Mouse (Mus musculus): ENCODE data around the gene Setd7. TPM values are rescaled to one million over a fixed set of nuclear protein-coding genes. Genes with fewer than 3 reads are reported as not detected.

Setd7 gene
- polyA plus RNA-seq, 1 experiment from 2014 or later = 2.7 TPM

- no peaks in the 10 kb centered on the region; the same call in 1 of the 2 replicates for H3K36me3 ChIP-seq (ENCODE audit: control insufficient read depth, insufficient read depth, low read length)
- no peak for ATAC-seq
- H3K9me3 ChIP-seq (replicated peaks; ENCODE audit: control insufficient read depth, low read length, poor library complexity, severe bottlenecking) = no peaks in the 10 kb centered on the region
- WGBS = 79% methylated on average over 4 of the region's 4 CpGs
- peaks cover 24% of the 10 kb centered on the region for H3K4me1 ChIP-seq (ENCODE audit: control insufficient read depth, insufficient read depth, low read length)
- no peak overlapping the region for H3K9ac ChIP-seq (ENCODE audit: low read depth, low read length)
- no peak overlapping the region for H3K27ac ChIP-seq (ENCODE audit: low read length)
- no peak overlapping the region for H3K4me3 ChIP-seq (ENCODE audit: low read depth, low read length)
- no peaks in the 10 kb centered on the region for H3K27me3 ChIP-seq (ENCODE audit: control insufficient read depth, insufficient read depth, low read depth, low read length)
- no peak overlapping the region for H3K4me2 ChIP-seq (ENCODE audit: low read length)
Measured at GRCm38 (mm10) chr3:51486491-51487195, 74.0 kb downstream of the Setd7 start.

DNA sequence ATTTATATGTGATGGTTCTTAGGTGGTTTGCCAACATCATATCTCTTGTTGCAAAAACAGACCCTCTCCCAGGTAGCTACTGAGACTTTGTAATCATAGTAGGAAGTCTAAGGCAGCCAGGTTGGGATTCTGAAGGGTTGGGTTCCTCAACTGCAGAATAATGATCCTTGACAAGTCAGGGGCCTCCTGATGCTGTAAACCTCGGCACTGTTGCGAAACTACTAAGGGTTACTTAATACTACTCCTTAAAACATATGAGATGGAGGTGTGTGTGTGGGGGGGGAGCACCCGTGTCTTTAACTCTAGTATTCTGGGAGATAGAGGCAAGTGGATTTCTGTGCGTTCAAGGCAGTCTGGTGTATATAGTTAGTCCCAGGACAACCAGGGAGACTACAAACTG is 75.3 kb downstream of the Setd7 start:
- Histone ChIP-seq H3K27me3 (ENCODE audit: control insufficient read depth, insufficient read depth, low read depth, low read length) (no peaks in the 10 kb centered on the region), H3K27ac (ENCODE audit: low read length) (no peak overlapping the region), H3K4me3 (ENCODE audit: low read depth, low read length) (peak overlapping the region; percentile 82), H3K36me3 (ENCODE audit: control insufficient read depth, insufficient read depth, low read length) (no peaks in the 10 kb centered on the region), H3K4me1 (ENCODE audit: control insufficient read depth, insufficient read depth, low read length) (peaks cover 24% of the 10 kb centered on the region), H3K4me2 (ENCODE audit: low read length) (peak overlapping the region; percentile 93), H3K9me3 (replicated peaks; ENCODE audit: control insufficient read depth, low read length, poor library complexity, severe bottlenecking) (no peaks in the 10 kb centered on the region), H3K9ac (ENCODE audit: low read depth, low read length) (0 out of 2 replicates have a peak overlapping the region, but pooled peaks have one; percentile 31)
- no peak for ATAC-seq
- 76% methylated on average over 4 of the region's 4 CpGs for WGBS

DNA sequence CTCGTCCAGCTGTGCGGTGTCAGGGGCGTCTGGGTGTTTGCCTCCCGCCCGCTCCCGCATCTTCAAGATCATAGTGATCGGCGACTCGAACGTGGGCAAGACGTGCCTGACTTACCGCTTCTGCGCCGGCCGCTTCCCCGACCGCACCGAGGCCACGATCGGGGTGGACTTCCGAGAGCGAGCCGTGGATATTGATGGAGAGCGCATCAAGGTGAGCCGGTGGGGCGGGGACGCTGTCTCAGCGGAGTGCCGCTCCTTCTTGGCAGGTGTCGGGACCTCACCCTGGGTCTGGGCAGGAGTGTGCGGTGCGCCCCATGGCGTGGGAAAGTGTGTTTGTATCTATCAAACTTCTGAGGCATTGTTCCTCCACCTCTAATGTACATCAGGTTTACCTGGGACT is 76.3 kb downstream of the Setd7 start:
- H3K9ac ChIP-seq (ENCODE audit: low read depth, low read length) = peak overlapping the region; percentile 90
- H3K4me2 ChIP-seq (ENCODE audit: low read length) = peak overlapping the region; percentile 93
- 0% methylated on average over 33 of the region's 33 CpGs for WGBS
- ATAC-seq = peak; percentile 55
- H3K9me3 ChIP-seq (replicated peaks; ENCODE audit: control insufficient read depth, low read length, poor library complexity, severe bottlenecking) = no peaks in the 10 kb centered on the region
- peak overlapping the region; percentile 82 for H3K4me3 ChIP-seq (ENCODE audit: low read depth, low read length)
- no peaks in the 10 kb centered on the region for H3K27me3 ChIP-seq (ENCODE audit: control insufficient read depth, insufficient read depth, low read depth, low read length)
- H3K4me1 ChIP-seq (ENCODE audit: control insufficient read depth, insufficient read depth, low read length) = peaks cover 24% of the 10 kb centered on the region
- no peaks in the 10 kb centered on the region for H3K36me3 ChIP-seq (ENCODE audit: control insufficient read depth, insufficient read depth, low read length)
- peak overlapping the region; percentile 91 for H3K27ac ChIP-seq (ENCODE audit: low read length)

- Histone ChIP-seq H3K9me3 (replicated peaks; ENCODE audit: control insufficient read depth, low read length, poor library complexity, severe bottlenecking) (no peaks in the 10 kb centered on the region), H3K9ac (ENCODE audit: low read depth, low read length) (peak within 1 kb of the TSS; percentile 90), H3K4me3 (ENCODE audit: low read depth, low read length) (peak within 1 kb of the TSS; percentile 82), H3K27ac (ENCODE audit: low read length) (peak within 1 kb of the TSS; percentile 91), H3K36me3 (ENCODE audit: control insufficient read depth, insufficient read depth, low read length) (no peaks in the 10 kb centered on the region), H3K4me2 (ENCODE audit: low read length) (peak within 1 kb of the TSS; percentile 93), H3K4me1 (ENCODE audit: control insufficient read depth, insufficient read depth, low read length) (peaks cover 24% of the 10 kb centered on the region), H3K27me3 (ENCODE audit: control insufficient read depth, insufficient read depth, low read depth, low read length) (no peaks in the 10 kb centered on the region)
- ATAC-seq = peak; percentile 97
- under 1% methylated on average over 69 of the region's 70 CpGs for WGBS
Measured at GRCm38 (mm10) chr3:51483741-51484359, 76.8 kb downstream of the Setd7 start, which contains the start of gene Rab33b. Gene Rab33b (plus strand): TSS chr3:51483920.

- no peak for ATAC-seq
- 77% methylated on average over 3 of the region's 3 CpGs for WGBS
- Histone ChIP-seq H3K4me1 (ENCODE audit: control insufficient read depth, insufficient read depth, low read length) (peaks cover 24% of the 10 kb centered on the region), H3K4me2 (ENCODE audit: low read length) (peak overlapping the region; percentile 72), H3K9me3 (replicated peaks; ENCODE audit: control insufficient read depth, low read length, poor library complexity, severe bottlenecking) (no peaks in the 10 kb centered on the region), H3K9ac (ENCODE audit: low read depth, low read length) (peak overlapping the region; percentile 90; the same call in 1 of the 2 replicates), H3K36me3 (ENCODE audit: control insufficient read depth, insufficient read depth, low read length) (no peaks in the 10 kb centered on the region), H3K27me3 (ENCODE audit: control insufficient read depth, insufficient read depth, low read depth, low read length) (no peaks in the 10 kb centered on the region), H3K27ac (ENCODE audit: low read length) (no peak overlapping the region; the same call in 1 of the 2 replicates), H3K4me3 (ENCODE audit: low read depth, low read length) (no peak overlapping the region; the same call in 1 of the 2 replicates)
Measured at GRCm38 (mm10) chr3:51482781-51483180, 77.9 kb downstream of the Setd7 start.

DNA sequence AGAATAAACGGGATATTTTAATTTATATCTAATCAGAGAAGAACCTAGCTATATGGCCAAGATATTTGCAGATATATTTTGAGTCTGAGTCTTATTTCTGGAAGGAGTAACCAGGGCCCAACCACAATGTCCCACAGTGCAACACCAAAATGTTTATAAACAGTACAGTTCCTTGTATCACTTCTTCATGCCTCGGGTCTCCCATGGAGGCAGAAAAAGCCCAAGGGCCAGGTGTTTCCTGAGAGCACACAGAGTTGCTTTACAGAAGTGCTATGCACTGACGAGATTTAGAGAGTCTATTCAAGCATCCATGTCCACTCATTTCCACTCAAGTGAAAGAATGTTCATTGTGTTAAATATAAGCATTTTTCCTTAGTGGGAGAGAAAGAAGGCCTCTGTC is 78.8 kb downstream of the Setd7 start:
- 64% methylated on average over 3 of the region's 3 CpGs for WGBS
- H3K4me2 ChIP-seq (ENCODE audit: low read length) = no peak overlapping the region
- H3K9ac ChIP-seq (ENCODE audit: low read depth, low read length) = no peak overlapping the region
- H3K4me3 ChIP-seq (ENCODE audit: low read depth, low read length) = no peak overlapping the region
- no peak for ATAC-seq
- no peak overlapping the region for H3K27ac ChIP-seq (ENCODE audit: low read length)
- H3K36me3 ChIP-seq (ENCODE audit: control insufficient read depth, insufficient read depth, low read length) = no peaks in the 10 kb centered on the region
- H3K9me3 ChIP-seq (replicated peaks; ENCODE audit: control insufficient read depth, low read length, poor library complexity, severe bottlenecking) = no peaks in the 10 kb centered on the region
- H3K27me3 ChIP-seq (ENCODE audit: control insufficient read depth, insufficient read depth, low read depth, low read length) = no peaks in the 10 kb centered on the region
- peaks cover 24% of the 10 kb centered on the region for H3K4me1 ChIP-seq (ENCODE audit: control insufficient read depth, insufficient read depth, low read length)

DNA sequence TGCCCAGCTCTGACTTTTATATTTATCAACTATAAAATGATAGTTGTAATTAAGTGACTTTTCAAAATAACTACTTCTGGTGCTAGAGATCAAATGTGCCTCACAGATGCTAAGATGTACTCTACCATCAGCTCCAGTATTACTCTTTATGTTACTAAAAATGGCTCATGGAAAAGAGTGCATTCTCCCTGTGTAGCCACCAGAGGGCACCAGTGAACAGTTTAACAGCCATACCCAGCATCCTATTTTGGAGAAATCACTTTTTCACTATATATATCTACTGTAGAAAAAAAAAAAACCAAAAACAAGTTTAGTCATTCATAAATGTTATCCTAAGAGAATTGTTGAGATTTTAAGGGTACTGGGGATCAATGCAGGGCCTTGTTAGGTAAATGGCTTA is 79.6 kb downstream of the Setd7 start:
- no peaks in the 10 kb centered on the region for H3K36me3 ChIP-seq (ENCODE audit: control insufficient read depth, insufficient read depth, low read length)
- no peaks in the 10 kb centered on the region for H3K9me3 ChIP-seq (replicated peaks; ENCODE audit: control insufficient read depth, low read length, poor library complexity, severe bottlenecking)
- no peak overlapping the region for H3K27ac ChIP-seq (ENCODE audit: low read length)
- no peak for ATAC-seq
- no peak overlapping the region for H3K9ac ChIP-seq (ENCODE audit: low read depth, low read length)
- peaks cover 20% of the 10 kb centered on the region for H3K4me1 ChIP-seq (ENCODE audit: control insufficient read depth, insufficient read depth, low read length)
- no peaks in the 10 kb centered on the region for H3K27me3 ChIP-seq (ENCODE audit: control insufficient read depth, insufficient read depth, low read depth, low read length)
- no peak overlapping the region for H3K4me3 ChIP-seq (ENCODE audit: low read depth, low read length)
- no peak overlapping the region for H3K4me2 ChIP-seq (ENCODE audit: low read length)

DNA sequence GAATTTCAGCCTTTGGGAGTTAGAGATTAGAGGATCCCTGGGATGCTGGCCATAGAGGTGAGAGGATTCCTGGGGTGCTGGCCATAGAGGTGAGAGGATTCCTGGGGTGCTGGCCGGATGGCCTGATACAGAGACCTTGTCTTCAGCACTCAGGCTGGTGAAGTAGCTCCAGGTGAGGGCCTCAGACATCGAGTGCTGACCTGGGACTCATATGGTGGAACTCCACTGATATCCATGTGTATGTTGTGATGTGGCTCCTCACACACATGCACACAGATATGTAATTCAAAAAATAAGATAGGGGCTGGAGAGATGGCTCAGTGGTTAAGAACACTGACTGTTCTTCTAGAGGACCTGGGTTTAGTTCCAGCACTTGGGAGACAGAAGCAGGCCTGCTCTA is 80.8 kb downstream of the Setd7 start:
- 61% methylated on average over 2 of the region's 2 CpGs for WGBS
- Histone ChIP-seq H3K4me2 (ENCODE audit: low read length) (no peak overlapping the region), H3K27ac (ENCODE audit: low read length) (no peak overlapping the region), H3K9me3 (replicated peaks; ENCODE audit: control insufficient read depth, low read length, poor library complexity, severe bottlenecking) (no peaks in the 10 kb centered on the region), H3K27me3 (ENCODE audit: control insufficient read depth, insufficient read depth, low read depth, low read length) (no peaks in the 10 kb centered on the region), H3K9ac (ENCODE audit: low read depth, low read length) (no peak overlapping the region), H3K36me3 (ENCODE audit: control insufficient read depth, insufficient read depth, low read length) (no peaks in the 10 kb centered on the region), H3K4me3 (ENCODE audit: low read depth, low read length) (no peak overlapping the region), H3K4me1 (ENCODE audit: control insufficient read depth, insufficient read depth, low read length) (peaks cover 8% of the 10 kb centered on the region)
- no peak for ATAC-seq

- WGBS = 89% methylated on average over 4 of the region's 4 CpGs
- ATAC-seq = no peak
- Histone ChIP-seq H3K27me3 (ENCODE audit: control insufficient read depth, insufficient read depth, low read depth, low read length) (no peaks in the 10 kb centered on the region), H3K4me2 (ENCODE audit: low read length) (no peak overlapping the region), H3K4me1 (ENCODE audit: control insufficient read depth, insufficient read depth, low read length) (no peaks in the 10 kb centered on the region), H3K9ac (ENCODE audit: low read depth, low read length) (no peak overlapping the region), H3K4me3 (ENCODE audit: low read depth, low read length) (no peak overlapping the region), H3K27ac (ENCODE audit: low read length) (no peak overlapping the region), H3K9me3 (replicated peaks; ENCODE audit: control insufficient read depth, low read length, poor library complexity, severe bottlenecking) (no peaks in the 10 kb centered on the region), H3K36me3 (ENCODE audit: control insufficient read depth, insufficient read depth, low read length) (peaks cover 12% of the 10 kb centered on the region)
Measured at GRCm38 (mm10) chr3:51475706-51476105, 85.0 kb downstream of the Setd7 start.

Measured in midbrain, embryonic 16.5 days (tissue).